Mouse (Mus musculus) midbrain, embryonic 13.5 days (tissue): Measurements from ENCODE around the gene Tubgcp3. TPM values are rescaled to one million over a fixed set of nuclear protein-coding genes. Genes with fewer than 3 reads are reported as not detected.

Source experiments
- ATAC-seq: fragments of 200-750 bp; cut with Nextera tagmentation; 2 replicates; pipeline ENCODE4 v1.8.0; 2017; ENCODE audit warnings: mild to moderate bottlenecking, moderate TSS enrichment, moderate library complexity
- H3K27ac ChIP-seq: fragments of 300-500 bp; sonication (generic); 2 replicates; pipeline ENCODE4 v1.5.1; 2015; ENCODE audit warnings: inconsistent platforms, mild to moderate bottlenecking, moderate library complexity
- H3K27me3 ChIP-seq: fragments of 300-500 bp; sonication (generic); 2 replicates; pipeline ENCODE4 v1.6.1; 2015; ENCODE audit warnings: mild to moderate bottlenecking, inconsistent platforms
- H3K36me3 ChIP-seq: fragments of 300-500 bp; sonication (generic); 2 replicates; pipeline ENCODE4 v1.6.1; 2015; ENCODE audit warnings: mild to moderate bottlenecking, inconsistent platforms
- H3K4me1 ChIP-seq: fragments of 300-500 bp; sonication (generic); replicated peaks from 2 replicates; pipeline ENCODE4 v1.6.1; 2015; ENCODE audit warnings: inconsistent platforms
- H3K4me2 ChIP-seq: fragments of 300-500 bp; sonication (generic); replicated peaks from 2 replicates; pipeline ENCODE4 v1.6.1; 2015; ENCODE audit warnings: moderate library complexity, mild to moderate bottlenecking, inconsistent platforms
- H3K4me3 ChIP-seq: fragments of 300-500 bp; sonication (generic); replicated peaks from 2 replicates; pipeline ENCODE4 v1.5.1; 2015; ENCODE audit warnings: mild to moderate bottlenecking, inconsistent platforms
- H3K9ac ChIP-seq: fragments of 300-500 bp; sonication (generic); replicated peaks from 2 replicates; pipeline ENCODE4 v1.6.1; 2015; ENCODE audit warnings: mild to moderate bottlenecking, inconsistent platforms
- H3K9me3 ChIP-seq: fragments of 300-500 bp; sonication (generic); 2 replicates; pipeline ENCODE4 v1.6.1; 2016; ENCODE audit warnings: mild to moderate bottlenecking, inconsistent platforms
- WGBS: fragments of 180-500 bp; shearing (Covaris S2); methylation state at CpG from one replicate; pipeline ENCODE4 v1.1.7; 2015; 5-methylcytosine and 5-hydroxymethylcytosine counted together
- polyA plus RNA-seq: library from polyadenylated mRNA; unstranded; fragments of >200 nt; fragmentation: Nextera tagmentation; extraction: Ambion mirVana; gene quantifications from 2 replicates; pipeline ENCODE4 v1.2.1, GENCODE M21; 2015

The Tubgcp3 gene
- polyA plus RNA-seq: 43.2 and 46.0 TPM in 2 replicates

DNA sequence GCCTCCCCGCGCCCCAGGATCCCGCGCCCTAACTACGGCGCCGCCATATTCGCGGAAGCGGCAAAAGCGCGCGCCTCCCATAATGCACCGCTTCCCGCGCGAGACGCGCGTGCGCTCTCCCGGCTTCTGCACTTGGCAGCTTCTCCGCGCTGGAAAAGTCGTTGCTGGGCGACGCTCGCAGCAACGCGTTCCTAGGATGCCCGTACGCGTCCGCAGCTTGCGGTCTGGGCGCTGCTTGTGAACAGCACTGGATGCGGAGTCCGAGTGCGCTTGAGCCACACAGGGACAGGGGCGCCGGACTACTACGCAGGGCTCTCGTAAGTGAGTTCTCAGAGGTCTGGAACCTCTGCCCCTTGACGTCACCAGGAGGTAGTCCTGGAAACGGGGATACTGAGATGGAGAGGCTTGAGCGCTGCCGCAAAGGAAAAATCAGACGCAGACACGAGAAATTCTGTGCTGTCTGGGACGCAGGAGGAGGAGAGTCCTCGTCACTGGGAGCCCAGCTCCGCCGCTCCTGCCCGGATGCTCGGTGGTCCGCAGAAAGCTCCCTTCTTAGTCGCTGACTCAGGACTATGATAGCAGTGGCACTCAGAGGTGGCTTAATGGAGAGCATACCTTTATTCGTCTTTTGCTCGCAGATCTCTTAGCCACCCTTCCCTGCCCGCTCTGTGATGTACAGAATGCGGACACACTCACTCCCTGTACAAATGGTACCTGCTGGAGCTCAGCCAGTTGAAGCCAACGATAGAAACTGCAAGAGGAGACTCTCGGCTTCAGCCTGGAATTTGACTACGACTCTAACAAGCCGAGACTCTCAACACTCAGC is at the start of gene Tubgcp3:
TSS of gene Tubgcp3 (minus strand) at position 193 of the 826 bp plus-strand sequence.
- Histone ChIP-seq H3K4me1 (peaks cover 22% of the 10 kb centered on the region), H3K27ac (peak within 1 kb of the TSS; percentile 88), H3K9me3 (no peaks in the 10 kb centered on the region), H3K9ac (peak within 1 kb of the TSS; percentile 89), H3K36me3 (no peaks in the 10 kb centered on the region), H3K27me3 (peaks cover 9% of the 10 kb centered on the region; the same call in 1 of the 2 replicates), H3K4me3 (peak within 1 kb of the TSS; percentile 82), H3K4me2 (peak within 1 kb of the TSS; percentile 73)
- WGBS: under 1% methylated on average over 65 of the region's 65 CpGs
- ATAC-seq: peak; percentile 95

GRCm38 (mm10) chr8:12719091-12719490 is 47.0 kb upstream of the Tubgcp3 start:
- peaks cover 16% of the 10 kb centered on the region for H3K4me1 ChIP-seq
- H3K27ac ChIP-seq: no peak overlapping the region
- no peak overlapping the region for H3K9ac ChIP-seq
- no peaks in the 10 kb centered on the region for H3K27me3 ChIP-seq
- H3K4me2 ChIP-seq: no peak overlapping the region
- H3K9me3 ChIP-seq: no peaks in the 10 kb centered on the region
- H3K4me3 ChIP-seq: no peak overlapping the region
- no peak for ATAC-seq
- 40% methylated on average over 9 of the region's 9 CpGs for WGBS
- H3K36me3 ChIP-seq: no peaks in the 10 kb centered on the region

DNA sequence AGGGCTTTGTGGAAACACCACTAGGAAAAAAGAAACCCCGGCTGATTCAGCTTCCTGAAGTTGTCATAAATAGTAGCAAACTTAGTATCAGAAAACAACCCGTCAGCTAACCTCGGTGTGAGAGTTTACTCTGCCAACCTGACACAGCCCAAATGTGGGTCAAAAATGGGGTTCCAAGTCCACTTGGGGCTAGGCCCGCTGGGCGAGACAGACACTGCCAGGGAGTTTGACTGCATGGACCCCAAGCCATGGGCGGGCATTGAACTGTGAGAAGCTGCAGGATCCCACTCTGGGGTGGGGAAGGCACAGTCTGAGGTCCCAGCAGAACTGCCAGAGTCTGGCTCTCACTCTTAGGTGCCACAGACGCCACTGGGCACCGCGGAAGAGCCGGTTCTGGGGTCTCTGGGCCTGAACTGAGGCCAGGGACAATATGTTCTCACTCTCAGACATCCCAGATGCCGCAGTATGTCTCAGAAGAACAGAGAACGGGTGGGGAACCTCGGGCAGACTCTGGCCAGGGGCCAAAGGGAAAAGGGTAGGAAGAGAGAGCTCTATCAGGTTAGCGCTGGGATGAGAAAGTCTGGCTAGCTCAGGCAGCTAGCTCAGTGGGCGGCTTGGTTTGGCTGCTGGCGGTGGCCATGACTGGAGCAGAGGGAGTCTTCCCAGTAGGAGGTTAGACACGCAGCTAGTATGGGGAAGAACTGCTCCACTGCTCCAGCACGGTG is 44.0 kb upstream of the Tubgcp3 start:
- no peak overlapping the region for H3K4me2 ChIP-seq
- WGBS: 86% methylated on average over 18 of the region's 18 CpGs
- H3K4me1 ChIP-seq: peaks cover 14% of the 10 kb centered on the region
- H3K27ac ChIP-seq: no peak overlapping the region
- no peaks in the 10 kb centered on the region for H3K36me3 ChIP-seq
- H3K27me3 ChIP-seq: no peaks in the 10 kb centered on the region
- no peak overlapping the region for H3K9ac ChIP-seq
- ATAC-seq: no peak
- H3K4me3 ChIP-seq: no peak overlapping the region
- no peaks in the 10 kb centered on the region for H3K9me3 ChIP-seq

- H3K27me3 ChIP-seq: no peaks in the 10 kb centered on the region
- H3K4me1 ChIP-seq: peaks cover 3% of the 10 kb centered on the region; the same call in 1 of the 2 replicates
- WGBS: 77% methylated on average over 7 of the region's 7 CpGs
- H3K4me3 ChIP-seq: no peak overlapping the region
- ATAC-seq: no peak
- H3K9ac ChIP-seq: no peak overlapping the region
- no peaks in the 10 kb centered on the region for H3K9me3 ChIP-seq
- no peak overlapping the region for H3K4me2 ChIP-seq
- no peak overlapping the region for H3K27ac ChIP-seq
- no peaks in the 10 kb centered on the region for H3K36me3 ChIP-seq
Measured at GRCm38 (mm10) chr8:12711623-12712022, 39.6 kb upstream of the Tubgcp3 start.

DNA sequence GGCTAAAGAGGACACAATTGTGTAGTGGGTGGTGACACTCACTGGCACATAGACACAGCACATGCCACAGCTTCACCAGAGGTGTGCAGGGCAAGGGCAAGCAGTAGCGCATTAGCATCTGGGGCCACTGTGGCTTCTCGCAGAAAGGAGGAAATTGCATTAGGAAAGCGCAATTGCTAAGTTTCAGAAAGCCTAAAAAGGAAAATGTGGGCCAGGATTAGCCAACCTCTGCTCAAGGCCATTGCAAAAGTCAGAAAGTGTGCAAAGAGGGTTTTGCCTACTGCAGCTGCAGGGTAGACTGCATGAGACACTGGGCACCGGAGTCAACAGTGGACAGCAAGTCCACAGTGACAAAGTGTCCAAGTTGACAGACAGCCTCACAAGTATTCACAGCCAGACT is 31.5 kb upstream of the Tubgcp3 start:
- Histone ChIP-seq H3K4me2 (no peak overlapping the region), H3K9me3 (no peaks in the 10 kb centered on the region), H3K4me1 (no peaks in the 10 kb centered on the region), H3K27me3 (no peaks in the 10 kb centered on the region), H3K27ac (no peak overlapping the region), H3K9ac (no peak overlapping the region), H3K4me3 (no peak overlapping the region), H3K36me3 (no peaks in the 10 kb centered on the region)
- ATAC-seq: no peak
- WGBS: 92% methylated on average over 4 of the region's 4 CpGs

- WGBS: 61% methylated on average over 8 of the region's 8 CpGs
- H3K27ac ChIP-seq: no peak overlapping the region
- no peak for ATAC-seq
- no peaks in the 10 kb centered on the region for H3K36me3 ChIP-seq
- no peaks in the 10 kb centered on the region for H3K4me1 ChIP-seq
- H3K4me3 ChIP-seq: no peak overlapping the region
- no peak overlapping the region for H3K4me2 ChIP-seq
- H3K27me3 ChIP-seq: no peaks in the 10 kb centered on the region
- no peak overlapping the region for H3K9ac ChIP-seq
- H3K9me3 ChIP-seq: no peaks in the 10 kb centered on the region
Measured at GRCm38 (mm10) chr8:12702290-12702689, 30.2 kb upstream of the Tubgcp3 start.

- Histone ChIP-seq H3K27ac (no peak overlapping the region), H3K9ac (no peak overlapping the region), H3K4me2 (no peak overlapping the region), H3K4me3 (no peak overlapping the region), H3K9me3 (no peaks in the 10 kb centered on the region), H3K36me3 (no peaks in the 10 kb centered on the region), H3K4me1 (no peaks in the 10 kb centered on the region), H3K27me3 (no peaks in the 10 kb centered on the region)
- WGBS: 53% methylated on average over 3 of the region's 3 CpGs
- no peak for ATAC-seq
Measured at GRCm38 (mm10) chr8:12698660-12699277, 26.7 kb upstream of the Tubgcp3 start.

DNA sequence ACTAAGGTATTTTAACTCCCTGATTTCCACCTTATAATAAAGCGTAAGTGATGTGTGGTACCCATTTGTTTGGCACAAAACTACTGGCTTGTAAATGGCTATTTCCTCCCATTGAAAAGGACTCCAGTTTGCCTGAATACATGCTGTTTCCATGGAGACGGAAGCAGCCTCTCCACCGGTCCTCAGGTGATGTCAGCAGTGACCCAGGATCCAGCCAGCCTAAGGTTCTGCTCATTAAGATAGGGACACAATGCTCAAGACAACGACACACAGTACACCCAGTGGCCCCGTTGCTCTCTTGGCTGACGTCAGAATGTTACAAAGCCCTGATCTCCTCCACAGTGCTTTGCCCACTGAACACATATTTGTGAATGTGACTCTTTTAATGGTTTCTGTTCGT is 16.8 kb upstream of the Tubgcp3 start:
- no peak overlapping the region for H3K4me3 ChIP-seq
- no peaks in the 10 kb centered on the region for H3K27me3 ChIP-seq
- H3K4me2 ChIP-seq: no peak overlapping the region
- no peaks in the 10 kb centered on the region for H3K9me3 ChIP-seq
- no peak overlapping the region for H3K27ac ChIP-seq
- H3K4me1 ChIP-seq: peaks cover 20% of the 10 kb centered on the region
- ATAC-seq: peak; percentile 69
- WGBS: 45% methylated on average over 7 of the region's 7 CpGs
- H3K9ac ChIP-seq: no peak overlapping the region
- no peaks in the 10 kb centered on the region for H3K36me3 ChIP-seq

- Histone ChIP-seq H3K27ac (no peak overlapping the region), H3K4me1 (peaks cover 10% of the 10 kb centered on the region), H3K9me3 (no peaks in the 10 kb centered on the region), H3K9ac (no peak overlapping the region), H3K36me3 (no peaks in the 10 kb centered on the region), H3K4me3 (no peak overlapping the region), H3K27me3 (peaks cover 9% of the 10 kb centered on the region; the same call in 1 of the 2 replicates), H3K4me2 (no peak overlapping the region)
- ATAC-seq: peak; percentile 79
- WGBS: 5% methylated on average over 7 of the region's 7 CpGs
Measured at GRCm38 (mm10) chr8:12677529-12677928, 5.5 kb upstream of the Tubgcp3 start.

- under 1% methylated on average over 38 of the region's 38 CpGs for WGBS
- Histone ChIP-seq H3K9ac (peak overlapping the region; percentile 89), H3K4me2 (peak overlapping the region; percentile 73), H3K36me3 (no peaks in the 10 kb centered on the region), H3K4me1 (peaks cover 21% of the 10 kb centered on the region), H3K27me3 (peaks cover 7% of the 10 kb centered on the region; the same call in 1 of the 2 replicates), H3K27ac (peak overlapping the region; percentile 88), H3K9me3 (no peaks in the 10 kb centered on the region), H3K4me3 (peak overlapping the region; percentile 82)
- no peak for ATAC-seq
Measured at GRCm38 (mm10) chr8:12671473-12672055, 484 bp downstream of the Tubgcp3 start.

DNA sequence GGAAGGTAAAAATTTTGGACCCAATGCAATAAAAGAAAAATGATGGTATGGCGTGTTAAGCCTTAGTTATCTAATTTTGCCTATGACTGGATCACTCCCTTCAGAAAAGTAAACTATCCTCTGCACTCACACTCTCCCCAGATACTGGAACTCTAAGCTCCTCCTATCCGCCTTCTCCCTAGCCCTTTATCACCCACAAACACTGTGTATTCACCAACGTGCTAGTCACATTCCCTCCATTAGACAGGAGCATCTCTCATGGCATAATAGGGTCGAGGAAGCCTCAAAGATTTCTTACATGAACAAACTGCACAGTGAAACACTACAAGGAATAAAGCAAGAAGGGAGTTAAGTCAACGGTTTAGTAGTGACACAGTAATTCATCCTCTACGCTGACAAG is 1.1 kb downstream of the Tubgcp3 start:
- Histone ChIP-seq H3K36me3 (no peaks in the 10 kb centered on the region), H3K27me3 (peaks cover 6% of the 10 kb centered on the region; the same call in 1 of the 2 replicates), H3K9ac (peak overlapping the region; percentile 89), H3K4me1 (peaks cover 21% of the 10 kb centered on the region), H3K4me2 (peak overlapping the region; percentile 73), H3K9me3 (no peaks in the 10 kb centered on the region), H3K27ac (no peak overlapping the region), H3K4me3 (peak overlapping the region; percentile 82)
- WGBS: 37% methylated on average over 6 of the region's 6 CpGs
- no peak for ATAC-seq
